Mouse (Mus musculus) induced T-regulatory cell, adult 2 months (primary cell): Measurements from ENCODE around the gene Zkscan5.
A peak's percentile ranks its signal among the peaks of the same experiment; 100 is the strongest.
"Not testable (repeated sequence)": the region's sequence is repeated elsewhere in the genome, so short reads cannot be mapped to it uniquely, and the experiment has no call there.

Source experiments
- DNase-seq: peaks from one replicate; pipeline ENCODE4 v3.0.0-alpha.2; 2012; ENCODE audit warnings: low read depth

Zkscan5 gene

DNA sequence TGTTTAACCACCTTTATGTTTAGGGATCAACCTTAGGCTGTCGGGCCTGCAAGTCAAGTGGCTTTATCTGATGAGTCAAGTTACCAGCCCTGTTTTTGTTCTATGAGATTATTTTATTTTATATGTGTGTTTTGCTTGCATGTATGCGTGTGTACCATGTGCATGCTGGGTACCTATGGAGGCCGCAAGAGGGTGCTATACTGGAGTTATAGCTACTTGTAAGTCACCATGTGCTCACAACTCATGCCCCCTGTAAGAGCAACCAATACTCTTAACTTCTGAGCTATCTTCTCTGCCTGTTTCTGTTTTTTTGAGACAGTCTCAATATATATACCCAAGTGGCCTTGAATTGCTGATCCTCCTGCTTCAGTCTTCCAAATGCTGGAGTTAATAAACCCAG lies 9.1 kb downstream of the Zkscan5 start:
- DNase-seq, result no peak

DNA sequence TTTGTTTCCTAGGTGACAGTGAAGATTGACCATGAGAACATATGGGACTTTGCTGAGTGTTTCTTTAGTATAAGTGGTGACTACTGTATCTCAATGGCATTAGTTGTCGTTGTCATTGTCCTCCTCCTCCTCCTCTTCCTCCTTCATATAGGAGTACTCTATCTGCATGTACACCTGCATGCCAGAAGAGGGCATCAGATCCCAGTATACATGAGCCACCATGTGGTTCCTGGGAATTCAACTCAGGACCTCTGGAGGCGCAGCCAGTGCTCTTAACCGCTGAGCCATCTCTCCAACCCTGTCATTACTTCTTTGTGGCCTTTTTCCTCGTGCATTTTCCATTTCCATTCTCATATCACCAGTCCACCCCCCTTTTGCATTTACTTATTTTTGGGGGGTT lies 10.3 kb downstream of the Zkscan5 start:
- no peak for DNase-seq

- DNase-seq, result no peak
Measured at GRCm38 (mm10) chr5:145217746-145218145, 13.4 kb downstream of the Zkscan5 start.

GRCm38 (mm10) chr5:145218206-145218605 lies 13.8 kb downstream of the Zkscan5 start:
- no peak for DNase-seq

DNA sequence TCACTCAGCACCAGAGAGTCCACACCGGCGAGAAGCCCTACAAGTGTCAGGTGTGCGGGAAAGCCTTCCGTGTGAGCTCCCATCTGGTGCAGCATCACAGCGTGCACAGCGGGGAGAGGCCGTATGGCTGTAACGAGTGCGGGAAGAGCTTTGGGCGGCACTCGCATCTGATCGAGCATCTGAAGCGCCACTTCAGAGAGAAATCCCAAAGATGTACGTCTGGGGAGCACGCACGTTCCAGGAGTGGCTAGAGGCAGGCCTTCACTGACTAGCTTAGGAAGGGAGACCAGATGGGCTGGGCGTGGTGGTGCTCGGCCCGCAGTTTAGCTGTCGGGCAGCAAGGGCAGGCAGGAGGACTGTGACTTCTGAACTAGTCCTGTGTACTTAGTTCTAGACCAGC lies 14.3 kb downstream of the Zkscan5 start:
- DNase-seq, result no peak

- no peak for DNase-seq
Measured at GRCm38 (mm10) chr5:145219981-145220380, 15.6 kb downstream of the Zkscan5 start.

DNA sequence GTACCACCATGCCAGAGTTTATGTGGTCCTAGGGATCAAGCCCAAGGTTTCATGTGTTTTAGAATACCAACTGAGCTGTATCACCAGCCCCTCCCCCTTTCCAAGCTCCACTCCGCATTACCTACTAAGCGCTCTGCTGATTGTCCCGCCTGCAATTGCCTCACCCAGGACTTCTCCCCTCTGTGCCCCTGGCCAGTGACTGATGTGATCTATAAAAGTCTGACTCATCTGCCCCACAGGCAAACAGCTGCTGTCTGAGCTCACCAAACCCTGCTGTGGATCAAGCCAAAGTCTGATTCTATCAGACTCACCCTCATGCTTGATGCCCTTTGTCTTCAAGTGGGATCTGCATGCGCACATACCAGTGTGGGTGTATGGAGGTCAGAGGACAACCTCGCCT lies 18.5 kb downstream of the Zkscan5 start:
- DNase-seq, result no peak

- no peak for DNase-seq
Measured at GRCm38 (mm10) chr5:145223395-145223794, 19.0 kb downstream of the Zkscan5 start.

- DNase-seq, result no peak
Measured at GRCm38 (mm10) chr5:145226453-145226852, 22.1 kb downstream of the Zkscan5 start.

GRCm38 (mm10) chr5:145229283-145229682 lies 24.9 kb downstream of the Zkscan5 start:
- DNase-seq, result not testable (repeated sequence)

DNA sequence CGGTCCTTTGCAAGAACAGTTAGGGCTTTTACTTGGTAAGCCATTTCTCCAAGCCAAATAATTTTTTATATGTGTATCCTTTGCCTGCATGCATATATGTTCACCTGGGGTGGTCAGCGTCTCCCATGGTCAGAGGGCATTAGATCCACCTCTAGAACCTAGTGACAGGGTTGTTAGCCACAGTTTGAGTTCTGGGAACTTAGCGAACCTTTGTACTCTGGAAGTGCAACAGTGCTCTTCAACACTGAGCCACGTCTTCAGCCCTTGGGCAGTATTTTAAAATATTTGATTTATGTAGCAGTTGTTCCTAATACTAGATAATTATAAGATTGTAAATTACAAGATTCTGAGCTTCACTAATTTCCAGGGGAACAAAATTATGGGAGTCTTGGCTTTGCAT lies 26.3 kb downstream of the Zkscan5 start:
- DNase-seq, result no peak

GRCm38 (mm10) chr5:145231367-145231871 lies 27.1 kb downstream of the Zkscan5 start, which contains the start of gene Zfp655:
Gene Zfp655 (plus strand): TSS chr5:145231715.
- DNase-seq, result peak; percentile 98

DNA sequence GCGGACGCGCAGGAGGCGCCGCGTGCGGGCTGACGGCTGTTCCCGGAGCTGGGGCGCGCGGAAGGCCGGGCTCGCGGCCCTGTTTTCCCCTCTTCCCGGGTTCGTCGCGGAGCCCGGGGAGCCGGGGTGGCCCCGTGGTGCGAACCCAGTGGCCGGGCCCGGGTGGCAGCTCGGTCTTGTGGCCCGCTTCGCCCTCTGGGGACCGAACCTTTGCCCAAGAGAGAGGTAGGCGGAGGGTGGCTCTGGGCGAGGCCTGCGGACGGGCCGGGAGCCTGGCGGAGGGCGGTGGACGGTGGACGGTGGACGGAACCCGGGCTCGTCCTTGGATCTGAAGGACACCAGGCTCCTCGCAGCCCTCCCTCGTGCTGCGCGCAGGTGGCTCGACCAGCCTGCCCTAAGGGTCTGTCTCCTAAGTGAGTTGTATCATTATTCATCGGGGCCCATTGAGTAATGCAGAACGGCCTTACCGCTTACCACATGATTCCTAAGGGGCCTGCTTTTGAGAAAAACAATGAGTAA lies 27.6 kb downstream of the Zkscan5 start:
- no peak for DNase-seq

DNA sequence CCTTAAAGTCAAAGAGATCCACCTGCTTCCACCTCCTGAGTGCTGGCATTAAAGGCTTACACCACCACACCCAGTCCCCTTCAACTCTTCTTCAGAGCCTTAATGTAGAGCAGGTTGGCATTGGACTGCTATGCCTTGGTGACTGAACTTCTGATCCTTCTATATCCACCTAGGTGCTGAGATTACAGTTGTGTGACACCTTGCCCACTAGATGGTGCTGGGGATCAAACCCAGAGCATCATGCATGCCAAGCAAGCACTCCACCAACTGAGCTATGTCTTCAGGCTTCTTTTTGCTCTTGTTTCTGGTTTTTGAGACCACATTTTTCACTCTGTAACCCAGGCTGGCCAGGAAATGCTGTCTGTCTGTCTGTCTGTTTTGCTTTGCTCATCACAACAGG lies 30.3 kb downstream of the Zkscan5 start:
- DNase-seq, result peak; percentile 73

GRCm38 (mm10) chr5:145249520-145249919 lies 45.2 kb downstream of the Zkscan5 start:
- no peak for DNase-seq
